Mouse (Mus musculus) heart, adult 11 months (tissue): ENCODE data around the gene H2al1a.
"Not testable (repeated sequence)": the region's sequence is repeated elsewhere in the genome, so short reads cannot be mapped to it uniquely, and the experiment has no call there.

Experiments
- DNase-seq: peaks from one replicate; pipeline ENCODE4 v3.0.0; 2022

H2al1a gene

DNA sequence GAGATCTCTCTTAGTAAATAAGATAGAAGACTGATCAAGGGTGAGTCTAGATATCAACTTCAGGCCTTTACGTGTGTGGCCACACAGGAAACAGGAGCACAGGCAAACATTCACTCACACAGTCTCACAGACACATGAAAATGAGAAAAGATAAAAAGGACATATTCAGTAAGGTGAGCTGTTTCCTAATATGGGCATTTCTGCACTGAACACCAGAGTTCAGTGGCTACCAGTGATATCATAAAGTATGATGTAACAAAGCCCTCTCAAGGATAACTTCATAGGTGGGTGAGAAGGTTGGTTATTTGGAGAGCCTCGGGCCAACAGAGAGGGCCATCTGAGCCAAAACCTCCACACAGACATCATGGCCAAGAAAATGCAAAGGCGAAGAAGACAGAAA is at the start of gene H2al1a:
TSS of gene H2al1a (plus strand) at position 301 of the 400 bp plus-strand sequence.
- not testable (repeated sequence) for DNase-seq

DNA sequence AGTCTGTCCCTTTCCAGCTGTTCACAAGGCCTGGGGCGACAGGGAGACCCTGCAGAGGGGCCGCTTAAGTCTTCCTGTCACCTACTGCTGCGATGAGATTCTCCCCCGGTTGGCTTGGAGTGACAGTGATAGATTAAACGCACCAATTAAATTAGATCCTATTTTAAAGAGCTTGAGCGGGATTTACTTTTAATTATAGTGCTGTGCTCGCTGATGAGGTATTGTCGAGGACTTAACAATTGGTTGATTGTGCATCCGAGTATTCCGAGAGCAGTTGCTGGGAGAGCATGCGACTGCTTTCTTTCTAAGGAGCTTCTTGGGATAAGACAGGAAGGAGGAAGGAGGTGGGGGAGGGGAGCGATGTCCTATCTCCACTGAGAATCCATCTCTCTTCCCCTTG is 48.9 kb upstream of the H2al1a start:
- no peak for DNase-seq

DNA sequence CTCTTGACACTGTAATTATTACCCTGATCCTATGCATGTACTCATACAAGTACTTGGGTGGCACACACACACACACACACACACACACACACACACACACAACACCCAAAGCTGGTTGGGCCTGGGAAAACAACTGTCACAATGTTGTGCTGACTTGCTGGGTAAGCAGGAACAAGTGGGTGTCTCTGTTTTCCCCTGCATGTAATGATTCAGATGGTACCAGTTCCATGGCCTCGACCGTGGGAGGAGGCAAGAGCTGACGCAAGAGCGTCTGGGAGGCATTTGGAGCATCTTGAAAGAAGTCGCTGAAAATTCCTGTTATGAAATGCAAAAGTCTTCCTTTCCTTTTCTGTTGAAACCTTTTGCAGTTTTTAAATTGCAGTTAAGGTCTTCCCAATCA is 45.0 kb upstream of the H2al1a start:
- DNase-seq = no peak

DNA sequence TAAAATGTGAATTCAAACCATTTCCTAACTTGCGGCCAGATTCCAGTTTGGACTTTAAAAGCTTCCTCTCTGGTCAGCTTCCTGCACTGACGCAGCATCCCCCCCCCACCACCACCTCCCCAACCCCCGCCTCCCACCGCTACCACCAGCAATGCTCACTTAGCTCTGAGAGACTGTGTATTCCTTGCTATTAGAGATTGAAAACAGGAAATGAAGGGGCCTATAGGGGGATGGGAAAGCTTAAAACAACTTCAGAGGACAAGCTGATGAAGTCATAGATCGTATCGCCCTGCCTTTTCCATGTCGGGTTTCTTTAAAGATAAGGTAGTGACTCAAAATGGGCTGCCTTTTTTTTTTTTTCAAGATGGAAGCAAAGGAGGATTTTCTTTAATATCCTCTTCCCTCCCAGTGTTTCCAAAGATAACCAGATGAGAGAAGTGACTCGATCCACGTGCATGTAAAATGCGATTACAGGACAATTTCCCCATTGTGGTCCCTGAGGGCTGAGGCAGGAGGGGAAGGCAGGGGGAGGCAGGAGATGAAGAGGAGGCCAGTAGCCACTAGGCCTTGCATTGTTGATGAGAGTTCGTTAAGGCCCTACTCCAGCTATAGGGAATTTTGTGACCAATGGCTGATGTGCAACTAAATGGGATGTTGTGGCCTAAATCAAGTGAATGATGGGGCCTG is 44.4 kb upstream of the H2al1a start:
- DNase-seq = peak; percentile 87

DNA sequence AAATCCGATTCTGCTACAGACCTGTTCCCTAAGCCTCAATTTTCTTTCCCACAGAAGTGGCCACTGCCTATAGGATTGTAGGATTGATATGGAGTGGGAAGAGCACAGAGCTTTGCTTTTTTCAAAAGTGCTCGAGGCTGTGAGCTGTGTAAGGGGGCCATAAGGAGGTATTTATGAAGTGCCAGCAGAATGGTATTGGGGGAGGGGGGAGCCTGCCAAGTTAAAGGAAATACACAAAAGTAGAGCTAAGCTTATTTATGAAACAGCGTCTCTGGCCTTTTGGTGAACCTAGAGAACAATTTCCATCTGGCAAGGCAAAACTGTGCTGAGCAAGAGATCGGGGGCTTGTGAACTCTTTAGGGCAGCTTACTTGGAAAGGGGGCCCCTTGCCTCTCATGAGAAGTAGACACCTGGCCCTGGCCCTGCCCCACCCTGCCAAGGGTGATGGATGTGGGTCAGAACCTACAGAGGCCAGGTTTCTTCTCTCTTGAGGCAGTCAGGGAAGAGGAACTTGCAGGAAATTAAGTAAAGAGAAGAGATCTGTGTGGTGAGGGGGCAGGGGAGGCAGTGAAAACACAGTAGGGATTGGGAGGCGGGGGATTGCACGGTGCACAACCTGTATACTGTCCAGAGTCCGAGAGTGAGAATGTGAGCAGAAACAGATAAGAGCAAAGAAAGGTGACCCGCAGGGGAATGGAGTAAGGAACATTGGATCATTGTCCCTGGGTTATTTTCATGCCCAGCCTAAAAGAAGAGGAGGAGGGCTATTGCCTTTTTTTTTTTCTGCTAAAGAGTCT is 43.3 kb upstream of the H2al1a start:
- DNase-seq = no peak

DNA sequence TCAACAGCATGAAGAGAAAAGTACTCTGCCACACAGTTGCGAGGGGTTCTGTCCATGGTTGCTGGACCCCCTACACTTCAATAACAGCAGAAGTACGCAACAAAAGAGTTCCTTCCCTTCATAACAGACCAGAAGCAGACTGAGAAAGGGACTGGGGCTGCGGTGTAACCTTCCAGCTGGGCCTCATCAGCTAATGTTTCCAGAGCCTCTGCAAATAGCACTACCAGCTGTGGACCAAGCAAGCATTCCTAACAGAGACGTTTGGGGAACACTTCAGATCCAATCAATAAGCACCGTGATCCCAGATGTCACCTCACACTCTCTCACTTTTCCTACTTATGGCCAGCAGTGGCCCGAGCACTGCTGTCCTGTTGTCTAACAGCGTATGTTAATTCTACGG is 34.1 kb upstream of the H2al1a start:
- no peak for DNase-seq

DNA sequence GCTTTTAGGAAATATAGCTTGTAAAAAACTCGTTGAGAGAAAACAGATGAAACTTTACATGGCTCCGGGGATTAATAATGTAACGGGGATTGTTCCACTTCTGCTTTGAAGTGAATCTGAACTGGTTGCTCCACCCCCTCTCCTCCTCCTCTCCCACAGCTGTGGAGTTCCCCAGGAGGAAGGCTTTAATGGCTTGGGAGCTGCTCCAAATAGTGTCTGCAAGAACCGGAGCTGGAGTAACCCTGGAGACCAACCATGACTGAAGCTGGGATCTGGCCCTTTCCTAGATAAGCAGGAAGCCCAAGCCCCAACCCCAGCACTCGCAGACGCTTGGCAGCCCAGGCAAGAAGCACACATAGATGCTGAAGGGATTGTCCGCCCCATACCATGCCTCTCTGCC is 31.3 kb upstream of the H2al1a start:
- DNase-seq = peak; percentile 94

DNA sequence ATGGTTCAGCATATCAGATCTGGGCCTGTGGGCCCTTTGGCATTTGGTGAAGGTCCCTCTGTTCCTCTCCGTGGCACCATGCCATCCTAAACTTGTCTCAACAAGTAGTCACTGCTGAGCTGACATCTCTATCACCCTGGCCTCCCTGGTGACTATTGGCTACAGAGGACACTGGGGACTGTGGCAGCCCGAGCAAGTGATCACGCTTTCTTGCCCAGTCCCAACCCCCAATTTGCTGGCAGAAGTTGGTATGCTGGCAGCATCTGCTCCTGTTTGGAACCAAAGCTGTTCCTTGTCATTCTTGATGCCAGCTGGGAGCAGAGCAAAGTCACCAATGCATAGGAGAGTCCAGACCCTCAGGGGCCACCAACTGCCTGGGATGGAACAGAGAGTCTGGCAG is 30.0 kb upstream of the H2al1a start:
- peak; percentile 93 for DNase-seq

DNA sequence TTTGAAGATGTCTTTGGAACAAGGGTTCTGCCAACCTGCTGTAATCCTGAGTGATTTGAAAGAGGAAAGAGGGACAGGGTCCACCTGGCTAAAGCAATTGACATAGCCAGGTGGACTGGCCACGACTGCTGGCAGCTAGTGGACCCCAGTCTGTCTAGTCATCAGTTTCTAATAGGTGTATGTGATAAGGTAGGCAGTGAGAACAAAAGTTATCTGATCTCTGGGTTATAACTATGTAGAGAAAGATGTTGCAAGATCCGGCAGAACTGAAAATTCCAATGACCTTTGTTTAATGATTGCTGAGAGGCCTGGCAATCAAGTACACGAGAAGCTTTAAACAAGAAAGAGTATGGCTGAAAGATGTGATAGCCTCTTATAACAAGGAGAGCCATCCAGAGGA is 25.9 kb upstream of the H2al1a start:
- no peak for DNase-seq

DNA sequence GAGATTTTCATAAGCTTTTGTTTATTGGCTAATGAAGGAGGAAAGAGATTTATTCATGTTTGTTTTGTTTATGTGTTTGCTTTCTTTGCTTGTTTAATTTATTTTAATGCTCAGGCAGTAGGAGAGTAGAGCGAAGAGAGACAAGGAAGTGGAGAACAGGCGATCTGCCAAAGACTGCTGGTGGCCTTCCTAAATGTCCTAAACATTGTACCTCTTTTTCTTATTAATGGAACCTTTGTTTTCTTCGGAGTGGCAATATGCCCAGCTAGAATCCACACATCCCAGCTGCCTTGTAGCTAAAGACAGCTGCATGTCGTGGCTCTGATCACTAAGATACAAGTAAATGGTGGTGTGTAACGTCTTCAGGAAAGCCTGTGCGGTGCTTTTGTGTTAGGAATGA is 22.0 kb upstream of the H2al1a start:
- DNase-seq = no peak

DNA sequence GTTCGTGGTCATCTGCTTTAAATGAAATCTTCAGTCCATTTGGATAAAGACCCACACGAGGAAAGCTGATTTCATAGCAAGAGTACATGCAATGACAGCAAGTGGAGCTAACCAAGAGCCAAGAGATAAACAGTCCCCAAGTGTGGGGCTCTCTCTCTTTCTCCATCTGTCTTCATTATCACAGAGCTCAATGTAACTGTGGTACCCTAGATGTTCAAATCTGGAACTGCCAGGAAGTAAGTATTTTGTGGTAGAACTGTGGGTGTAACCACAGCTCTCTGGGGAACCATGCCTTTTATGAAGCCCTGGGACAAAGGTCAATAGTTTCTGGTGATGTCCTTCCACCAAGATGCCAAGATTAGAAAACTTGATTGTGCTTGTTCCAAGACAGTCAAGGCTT is 18.3 kb upstream of the H2al1a start:
- no peak for DNase-seq

DNA sequence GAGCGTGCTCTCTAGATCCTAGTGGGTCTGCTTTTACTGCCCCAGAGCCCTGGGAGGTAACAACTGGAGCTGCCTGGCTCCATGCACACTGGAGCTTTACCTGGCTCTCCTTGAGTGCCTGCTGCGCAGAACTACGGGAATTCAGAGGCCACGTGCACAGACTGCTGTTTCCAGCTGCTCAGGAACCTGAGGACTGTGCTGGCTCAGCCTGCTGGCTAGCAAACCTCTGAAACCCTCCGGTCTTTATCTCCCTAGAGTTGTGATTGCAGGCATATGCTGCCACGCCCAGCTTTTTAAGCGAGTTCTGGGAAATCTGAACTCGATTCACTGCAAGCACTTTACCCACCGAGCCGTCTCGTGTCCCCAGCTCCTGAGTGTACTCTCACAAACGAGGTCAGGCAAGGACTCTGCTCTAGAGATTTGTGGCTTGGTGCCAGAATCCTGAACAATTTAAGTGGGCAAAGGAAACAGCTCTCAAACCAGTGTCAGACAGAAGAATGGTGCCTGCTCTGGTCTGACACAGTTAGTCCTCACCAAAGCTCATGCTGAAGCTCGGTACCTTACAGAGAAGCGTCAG is 10.7 kb upstream of the H2al1a start:
- peak; percentile 84 for DNase-seq

DNA sequence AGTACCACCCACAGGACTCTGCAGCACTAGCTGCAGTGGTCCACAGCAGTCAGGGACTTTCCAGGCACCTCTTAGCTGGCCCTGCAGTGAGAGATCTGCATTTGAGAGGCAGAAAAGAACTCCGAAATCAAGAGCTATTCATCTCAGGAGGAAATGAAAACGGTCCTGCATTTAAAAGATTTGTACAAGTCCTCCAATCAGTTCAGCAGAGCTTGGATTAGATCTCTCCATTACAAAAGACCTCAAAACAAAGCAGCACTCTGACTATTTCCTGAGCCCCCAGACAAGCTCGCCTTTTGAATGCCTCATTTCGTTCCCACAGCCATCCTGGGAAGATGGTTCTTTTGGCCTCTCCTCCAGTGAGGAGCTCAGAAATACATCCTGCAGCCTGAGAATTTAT is 9.8 kb upstream of the H2al1a start:
- DNase-seq = no peak

DNA sequence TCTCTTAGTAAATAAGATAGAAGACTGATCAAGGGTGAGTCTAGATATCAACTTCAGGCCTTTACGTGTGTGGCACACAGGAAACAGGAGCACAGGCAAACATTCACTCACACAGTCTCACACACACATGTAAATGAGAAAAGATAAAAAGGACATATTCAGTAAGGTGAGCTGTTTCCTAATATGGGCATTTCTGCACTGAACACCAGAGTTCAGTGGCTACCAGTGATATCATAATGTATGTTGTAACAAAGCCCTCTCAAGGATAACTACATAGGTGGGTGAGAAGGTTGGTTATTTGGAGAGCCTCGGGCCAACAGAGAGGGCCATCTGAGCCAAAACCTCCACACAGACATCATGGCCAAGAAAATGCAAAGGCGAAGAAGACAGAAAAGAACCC is 3.1 kb downstream of the H2al1a start, which contains the start of gene H2al1b:
TSS of gene H2al1b (plus strand) at position 301 of the 400 bp plus-strand sequence.
- not testable (repeated sequence) for DNase-seq

DNA sequence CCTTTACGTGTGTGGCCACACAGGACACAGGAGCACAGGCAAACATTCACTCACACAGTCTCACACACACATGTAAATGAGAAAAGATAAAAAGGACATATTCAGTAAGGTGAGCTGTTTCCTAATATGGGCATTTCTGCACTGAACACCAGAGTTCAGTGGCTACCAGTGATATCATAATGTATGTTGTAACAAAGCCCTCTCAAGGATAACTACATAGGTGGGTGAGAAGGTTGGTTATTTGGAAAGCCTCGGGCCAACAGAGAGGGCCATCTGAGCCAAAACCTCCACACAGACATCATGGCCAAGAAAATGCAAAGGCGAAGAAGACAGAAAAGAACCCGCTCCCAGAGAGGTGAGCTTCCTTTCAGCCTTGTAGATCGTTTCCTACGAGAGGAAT is 6.3 kb downstream of the H2al1a start, which contains the start of gene H2al1c:
TSS of gene H2al1c (plus strand) at position 301 of the 400 bp plus-strand sequence.
- not testable (repeated sequence) for DNase-seq

DNA sequence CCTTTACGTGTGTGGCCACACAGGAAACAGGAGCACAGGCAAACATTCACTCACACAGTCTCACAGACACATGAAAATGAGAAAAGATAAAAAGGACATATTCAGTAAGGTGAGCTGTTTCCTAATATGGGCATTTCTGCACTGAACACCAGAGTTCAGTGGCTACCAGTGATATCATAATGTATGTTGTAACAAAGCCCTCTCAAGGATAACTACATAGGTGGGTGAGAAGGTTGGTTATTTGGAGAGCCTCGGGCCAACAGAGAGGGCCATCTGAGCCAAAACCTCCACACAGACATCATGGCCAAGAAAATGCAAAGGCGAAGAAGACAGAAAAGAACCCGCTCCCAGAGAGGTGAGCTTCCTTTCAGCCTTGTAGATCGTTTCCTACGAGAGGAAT is 9.5 kb downstream of the H2al1a start, which contains the start of gene H2al1d:
TSS of gene H2al1d (plus strand) at position 301 of the 400 bp plus-strand sequence.
- not testable (repeated sequence) for DNase-seq

DNA sequence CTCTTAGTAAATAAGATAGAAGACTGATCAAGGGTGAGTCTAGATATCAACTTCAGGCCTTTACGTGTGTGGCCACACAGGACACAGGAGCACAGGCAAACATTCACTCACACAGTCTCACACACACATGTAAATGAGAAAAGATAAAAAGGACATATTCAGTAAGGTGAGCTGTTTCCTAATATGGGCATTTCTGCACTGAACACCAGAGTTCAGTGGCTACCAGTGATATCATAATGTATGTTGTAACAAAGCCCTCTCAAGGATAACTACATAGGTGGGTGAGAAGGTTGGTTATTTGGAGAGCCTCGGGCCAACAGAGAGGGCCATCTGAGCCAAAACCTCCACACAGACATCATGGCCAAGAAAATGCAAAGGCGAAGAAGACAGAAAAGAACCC is 12.6 kb downstream of the H2al1a start, which contains the start of gene H2al1e:
TSS of gene H2al1e (plus strand) at position 301 of the 400 bp plus-strand sequence.
- not testable (repeated sequence) for DNase-seq

DNA sequence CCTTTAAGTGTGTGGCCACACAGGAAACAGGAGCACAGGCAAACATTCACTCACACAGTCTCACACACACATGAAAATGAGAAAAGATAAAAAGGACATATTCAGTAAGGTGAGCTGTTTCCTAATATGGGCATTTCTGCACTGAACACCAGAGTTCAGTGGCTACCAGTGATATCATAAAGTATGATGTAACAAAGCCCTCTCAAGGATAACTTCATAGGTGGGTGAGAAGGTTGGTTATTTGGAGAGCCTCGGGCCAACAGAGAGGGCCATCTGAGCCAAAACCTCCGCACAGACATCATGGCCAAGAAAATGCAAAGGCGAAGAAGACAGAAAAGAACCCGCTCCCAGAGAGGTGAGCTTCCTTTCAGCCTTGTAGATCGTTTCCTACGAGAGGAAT is 15.8 kb downstream of the H2al1a start, which contains the start of gene H2al1f:
TSS of gene H2al1f (plus strand) at position 301 of the 400 bp plus-strand sequence.
- not testable (repeated sequence) for DNase-seq

DNA sequence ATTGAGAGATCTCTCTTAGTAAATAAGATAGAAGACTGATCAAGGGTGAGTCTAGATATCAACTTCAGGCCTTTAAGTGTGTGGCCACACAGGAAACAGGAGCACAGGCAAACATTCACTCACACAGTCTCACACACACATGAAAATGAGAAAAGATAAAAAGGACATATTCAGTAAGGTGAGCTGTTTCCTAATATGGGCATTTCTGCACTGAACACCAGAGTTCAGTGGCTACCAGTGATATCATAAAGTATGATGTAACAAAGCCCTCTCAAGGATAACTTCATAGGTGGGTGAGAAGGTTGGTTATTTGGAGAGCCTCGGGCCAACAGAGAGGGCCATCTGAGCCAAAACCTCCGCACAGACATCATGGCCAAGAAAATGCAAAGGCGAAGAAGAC is 18.9 kb downstream of the H2al1a start, which contains the start of gene H2al1g:
TSS of gene H2al1g (plus strand) at position 301 of the 400 bp plus-strand sequence.
- DNase-seq = not testable (repeated sequence)

DNA sequence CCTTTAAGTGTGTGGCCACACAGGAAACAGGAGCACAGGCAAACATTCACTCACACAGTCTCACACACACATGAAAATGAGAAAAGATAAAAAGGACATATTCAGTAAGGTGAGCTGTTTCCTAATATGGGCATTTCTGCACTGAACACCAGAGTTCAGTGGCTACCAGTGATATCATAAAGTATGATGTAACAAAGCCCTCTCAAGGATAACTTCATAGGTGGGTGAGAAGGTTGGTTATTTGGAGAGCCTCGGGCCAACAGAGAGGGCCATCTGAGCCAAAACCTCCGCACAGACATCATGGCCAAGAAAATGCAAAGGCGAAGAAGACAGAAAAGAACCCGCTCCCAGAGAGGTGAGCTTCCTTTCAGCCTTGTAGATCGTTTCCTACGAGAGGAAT is 22.1 kb downstream of the H2al1a start, which contains the start of gene H2al1h:
TSS of gene H2al1h (plus strand) at position 301 of the 400 bp plus-strand sequence.
- not testable (repeated sequence) for DNase-seq

DNA sequence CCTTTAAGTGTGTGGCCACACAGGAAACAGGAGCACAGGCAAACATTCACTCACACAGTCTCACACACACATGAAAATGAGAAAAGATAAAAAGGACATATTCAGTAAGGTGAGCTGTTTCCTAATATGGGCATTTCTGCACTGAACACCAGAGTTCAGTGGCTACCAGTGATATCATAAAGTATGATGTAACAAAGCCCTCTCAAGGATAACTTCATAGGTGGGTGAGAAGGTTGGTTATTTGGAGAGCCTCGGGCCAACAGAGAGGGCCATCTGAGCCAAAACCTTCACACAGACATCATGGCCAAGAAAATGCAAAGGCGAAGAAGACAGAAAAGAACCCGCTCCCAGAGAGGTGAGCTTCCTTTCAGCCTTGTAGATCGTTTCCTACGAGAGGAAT is 25.3 kb downstream of the H2al1a start, which contains the start of gene H2al1i:
TSS of gene H2al1i (plus strand) at position 301 of the 400 bp plus-strand sequence.
- DNase-seq = not testable (repeated sequence)

DNA sequence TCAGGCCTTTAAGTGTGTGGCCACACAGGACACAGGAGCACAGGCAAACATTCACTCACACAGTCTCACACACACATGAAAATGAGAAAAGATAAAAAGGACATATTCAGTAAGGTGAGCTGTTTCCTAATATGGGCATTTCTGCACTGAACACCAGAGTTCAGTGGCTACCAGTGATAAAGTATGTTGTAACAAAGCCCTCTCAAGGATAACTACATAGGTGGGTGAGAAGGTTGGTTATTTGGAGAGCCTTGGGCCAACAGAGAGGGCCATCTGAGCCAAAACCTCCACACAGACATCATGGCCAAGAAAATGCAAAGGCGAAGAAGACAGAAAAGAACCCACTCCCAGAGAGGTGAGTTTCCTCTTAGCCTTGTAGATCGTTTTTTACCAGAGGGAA is 28.5 kb downstream of the H2al1a start, which contains the start of gene H2al1j:
TSS of gene H2al1j (plus strand) at position 301 of the 400 bp plus-strand sequence.
- DNase-seq = not testable (repeated sequence)

DNA sequence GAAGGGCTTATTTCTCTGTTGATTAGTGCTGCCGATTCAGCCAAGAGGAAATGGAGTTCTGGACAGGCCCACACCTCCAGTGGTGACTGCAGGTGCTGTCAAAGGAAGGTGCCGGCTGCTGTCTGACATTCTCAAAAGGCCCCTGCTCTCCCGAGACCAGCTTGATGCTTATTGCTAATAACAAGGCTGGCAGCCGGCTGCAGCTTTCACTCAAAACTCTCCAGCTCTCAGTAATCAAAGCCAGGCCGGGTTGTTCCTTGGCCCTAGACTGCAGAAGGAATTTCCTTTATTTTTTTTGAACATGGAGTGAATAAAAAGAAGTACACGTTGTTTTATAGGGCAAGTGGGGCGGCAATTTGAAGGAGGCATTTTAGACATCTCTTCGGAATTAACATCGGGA is 46.7 kb downstream of the H2al1a start:
- DNase-seq = peak; percentile 88
